In genomic region chr14:47533365-47534175, GRCm38 (mm10) we compare ENCODE assay signal across 8 mouse cellular contexts. TPM values are rescaled to one million over a fixed set of nuclear protein-coding genes. Genes with fewer than 3 reads are reported as not detected.
DNase-seq lines count a peak whose midpoint lies in the region; ATAC-seq and TF ChIP-seq lines count a peak whose summit lies in the region.

No protein-coding gene starts in this region.

- no peaks in the 10 kb centered on the region for H3K27me3 ChIP-seq in embryonic facial prominence, embryonic 15.5 days
- no peaks in the 10 kb centered on the region for H3K27me3 ChIP-seq in heart, embryonic 12.5 days (replicated peaks)
- H3K27me3 ChIP-seq in kidney, embryonic 15.5 days, result no peaks in the 10 kb centered on the region
- no peaks in the 10 kb centered on the region for H3K27me3 ChIP-seq in neural tube, embryonic 15.5 days (replicated peaks)

- peak overlapping the region; percentile 27; the same call in 1 of the 2 replicates for H3K4me2 ChIP-seq in embryonic facial prominence, embryonic 15.5 days (replicated peaks)
- peak overlapping the region; percentile 46 for H3K4me2 ChIP-seq in heart, embryonic 12.5 days
- peak overlapping the region; percentile 46 for H3K4me2 ChIP-seq in kidney, embryonic 15.5 days
- peak overlapping the region; percentile 31; the same call in 1 of the 2 replicates for H3K4me2 ChIP-seq in neural tube, embryonic 15.5 days

- WGBS in embryonic facial prominence, embryonic 15.5 days, result 28% methylated on average over 11 of the region's 11 CpGs
- 16% methylated on average over 11 of the region's 11 CpGs for WGBS in heart, embryonic 12.5 days
- WGBS in kidney, embryonic 15.5 days, result 22% methylated on average over 11 of the region's 11 CpGs
- 27% methylated on average over 11 of the region's 11 CpGs for WGBS in lung, adult 2 months
- WGBS in neural tube, embryonic 15.5 days, result 44% methylated on average over 11 of the region's 11 CpGs

- no peak overlapping the region for H3K4me3 ChIP-seq in embryonic facial prominence, embryonic 15.5 days (replicated peaks)
- H3K4me3 ChIP-seq in heart, embryonic 12.5 days, result no peak overlapping the region
- H3K4me3 ChIP-seq in kidney, embryonic 15.5 days (replicated peaks), result no peak overlapping the region
- H3K4me3 ChIP-seq in lung, adult 2 months (replicated peaks; ENCODE audit: extremely low read depth, low read depth, low read length), result peak overlapping the region; percentile 37
- no peak overlapping the region for H3K4me3 ChIP-seq in neural tube, embryonic 15.5 days (replicated peaks)

- H3K9ac ChIP-seq in embryonic facial prominence, embryonic 15.5 days, result no peak overlapping the region
- H3K9ac ChIP-seq in heart, embryonic 12.5 days, result 0 out of 2 replicates have a peak overlapping the region, but pooled peaks have one; percentile 8
- no peak overlapping the region for H3K9ac ChIP-seq in kidney, embryonic 15.5 days
- H3K9ac ChIP-seq in neural tube, embryonic 15.5 days (replicated peaks), result no peak overlapping the region

- peak; percentile 35 to 52 for DNase-seq in adrenal gland, adult 18-20 months (ENCODE audit: low spot score in 2 of 2)
- peak; percentile 38 for DNase-seq in lung, adult 2 months
- peak; percentile 41 for DNase-seq in urinary bladder, adult 2 months (ENCODE audit: low spot score)

- TF ChIP-seq CTCF in lung, adult 2 months (IDR thresholded peaks at IDR 0.05; ENCODE audit: insufficient read depth, low read length), result 0 out of 2 replicates have a peak, but pooled peaks have one; percentile 0

- peak overlapping the region; percentile 28; the same call in 1 of the 2 replicates for H3K27ac ChIP-seq in embryonic facial prominence, embryonic 15.5 days (replicated peaks)
- peak overlapping the region; percentile 79 for H3K27ac ChIP-seq in heart, embryonic 12.5 days (ENCODE audit: poor library complexity, severe bottlenecking)
- peak overlapping the region; percentile 52 for H3K27ac ChIP-seq in kidney, embryonic 15.5 days
- no peak overlapping the region for H3K27ac ChIP-seq in neural tube, embryonic 15.5 days (replicated peaks)

- H3K9me3 ChIP-seq in embryonic facial prominence, embryonic 15.5 days (replicated peaks), result no peaks in the 10 kb centered on the region
- no peaks in the 10 kb centered on the region for H3K9me3 ChIP-seq in heart, embryonic 12.5 days (replicated peaks)
- H3K9me3 ChIP-seq in kidney, embryonic 15.5 days (replicated peaks), result no peaks in the 10 kb centered on the region
- H3K9me3 ChIP-seq in neural tube, embryonic 15.5 days (replicated peaks), result no peaks in the 10 kb centered on the region

- no peaks in the 10 kb centered on the region; the same call in 1 of the 2 replicates for H3K36me3 ChIP-seq in embryonic facial prominence, embryonic 15.5 days
- peaks cover 28% of the 10 kb centered on the region for H3K36me3 ChIP-seq in heart, embryonic 12.5 days
- peaks cover 14% of the 10 kb centered on the region for H3K36me3 ChIP-seq in kidney, embryonic 15.5 days
- H3K36me3 ChIP-seq in neural tube, embryonic 15.5 days, result peaks cover 14% of the 10 kb centered on the region; the same call in 1 of the 2 replicates

- peaks cover 13% of the 10 kb centered on the region; the same call in 1 of the 2 replicates for H3K4me1 ChIP-seq in embryonic facial prominence, embryonic 15.5 days
- peaks cover 21% of the 10 kb centered on the region for H3K4me1 ChIP-seq in heart, embryonic 12.5 days (replicated peaks)
- H3K4me1 ChIP-seq in kidney, embryonic 15.5 days, result peaks cover 15% of the 10 kb centered on the region
- peaks cover 4% of the 10 kb centered on the region; the same call in 1 of the 2 replicates for H3K4me1 ChIP-seq in lung, adult 2 months (ENCODE audit: control insufficient read depth, insufficient read depth, low read length)
- 0 out of 2 replicates have a peak, but pooled peaks cover 3% of the 10 kb centered on the region for H3K4me1 ChIP-seq in neural tube, embryonic 15.5 days

- TF ChIP-seq POLR2A in lung, adult 2 months (IDR thresholded peaks at IDR 0.05; ENCODE audit: borderline replicate concordance, extremely low read depth, low read depth, low read length), result no peak

- peak; percentile 71 for ATAC-seq in CD4-positive, CD25-positive, alpha-beta regulatory T cell, adult 4 months
- peak; percentile 75 for ATAC-seq in embryonic facial prominence, embryonic 15.5 days (ENCODE audit: insufficient number of reproducible peaks, low FRiP score, low TSS enrichment, low read depth)
- ATAC-seq in heart, embryonic 12.5 days (ENCODE audit: insufficient number of reproducible peaks, low FRiP score), result peak; percentile 94
- ATAC-seq in kidney, embryonic 15.5 days (replicated peaks; ENCODE audit: low FRiP score), result peak; percentile 92
- ATAC-seq in neural tube, embryonic 15.5 days (ENCODE audit: low FRiP score), result peak; percentile 52

RNA-seq across cellular contexts. Expression of gene Atg14, which starts 36.9 kb away (rescaled TPM):
- 10 to 100 TPM; 12.9 to 23.0 TPM for polyA plus RNA-seq in CD4-positive, CD25-positive, alpha-beta regulatory T cell, adult 4 months (2017; shearing (Covaris generic))
- 10 to 100 TPM; 13.6 to 16.0 TPM for total RNA-seq in adrenal gland, adult 18-20 months (2021)
- 17.0 and 17.2 TPM in 2 replicates for polyA plus RNA-seq in embryonic facial prominence, embryonic 15.5 days (2015; fragmentation: Nextera tagmentation; extraction: Ambion mirVana)
- 12.3 TPM in 2 replicates for polyA plus RNA-seq in heart, embryonic 12.5 days (2016; fragmentation: Nextera tagmentation; extraction: Ambion mirVana)
- polyA plus RNA-seq in kidney, embryonic 15.5 days (2015; fragmentation: Nextera tagmentation; extraction: Ambion mirVana), result 15.9 and 17.5 TPM in 2 replicates
- polyA plus RNA-seq in lung, adult 2 months (2012; rRNA removed), result 8.9 and 11.4 TPM in 2 replicates
- 17.1 and 18.1 TPM in 2 replicates for polyA plus RNA-seq in neural tube, embryonic 15.5 days (2015; fragmentation: Nextera tagmentation; extraction: Ambion mirVana)
- polyA plus RNA-seq in urinary bladder, adult 2 months (2012; rRNA removed), result 10.9 and 13.1 TPM in 2 replicates
